Mouse (Mus musculus) brown adipose tissue, adult 24 weeks (tissue): ENCODE data around the gene Ift140. TPM values are rescaled to one million over a fixed set of nuclear protein-coding genes. Genes with fewer than 3 reads are reported as not detected.

Source experiments
- H3K27ac ChIP-seq: fragments of 200-500 bp; replicated peaks from 2 replicates; pipeline ENCODE4 v1.5.1; 2012; ENCODE audit warnings: low read depth, mild to moderate bottlenecking, low read length
- H3K4me1 ChIP-seq: fragments of 200-500 bp; 2 replicates; pipeline ENCODE4 v1.6.1; 2012; ENCODE audit warnings: low read length, mixed read lengths; ENCODE audit not compliant: control insufficient read depth, insufficient read depth, insufficient read length
- H3K4me3 ChIP-seq: fragments of 200-500 bp; 2 replicates; pipeline ENCODE4 v1.5.1; 2012; ENCODE audit warnings: low read depth, mild to moderate bottlenecking, low read length, moderate library complexity; ENCODE audit not compliant: insufficient read depth
- polyA plus RNA-seq: library from polyadenylated mRNA; stranded (reverse); fragments of >200 nt; gene quantifications from 2 replicates; pipeline ENCODE4 v1.2.4, GENCODE M21; 2012; ENCODE audit not compliant: missing spikeins, insufficient read depth, insufficient read length

The Ift140 gene
- polyA plus RNA-seq, 1 experiment = 3.8 TPM

DNA sequence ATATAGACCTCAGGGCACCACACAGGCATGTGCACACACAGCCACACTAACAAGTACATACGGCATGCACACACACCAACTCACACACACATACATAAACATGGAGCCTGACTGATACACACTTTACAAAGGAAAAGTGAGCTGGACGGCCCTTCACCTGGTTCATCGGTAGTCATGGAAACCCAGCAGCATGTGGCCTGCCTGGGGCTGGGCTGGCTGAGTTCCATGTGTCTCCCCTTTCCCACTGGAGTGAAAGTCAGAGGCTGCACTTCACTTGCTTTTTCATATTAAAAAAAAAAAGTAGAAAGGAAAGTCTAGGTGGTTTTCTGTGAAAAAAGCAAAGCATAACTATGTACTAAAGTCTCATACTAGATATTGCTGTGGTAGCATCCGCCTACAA is 47.4 kb downstream of the Ift140 start:
- H3K27ac ChIP-seq = peak overlapping the region; percentile 98

DNA sequence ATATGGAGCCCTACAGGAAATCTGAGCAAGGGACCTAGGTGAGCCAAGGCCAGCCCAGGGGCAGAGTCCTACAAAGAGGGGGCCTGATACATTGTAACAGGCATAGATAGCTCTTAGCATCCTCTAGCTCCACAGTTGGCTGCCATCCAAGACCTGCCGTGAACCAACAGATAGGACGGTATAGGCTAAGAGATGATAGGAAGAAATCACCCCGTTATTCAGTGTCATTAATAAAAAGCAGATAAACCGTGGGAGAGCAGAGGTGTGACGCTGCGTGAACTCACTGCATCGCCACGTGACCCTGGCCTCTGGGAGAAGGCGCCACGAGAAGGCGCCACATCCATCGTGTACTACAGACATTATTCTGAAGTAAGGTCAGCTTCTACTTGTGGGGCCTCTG is 48.0 kb downstream of the Ift140 start:
- Histone ChIP-seq H3K4me1 (peaks cover 37% of the 10 kb centered on the region), H3K27ac (peak overlapping the region; percentile 98), H3K4me3 (peak overlapping the region; percentile 8; the same call in 1 of the 2 replicates)

More for the DNA sequence above, 47.4 kb downstream of the Ift140 start:
- Histone ChIP-seq H3K4me3 (no peak overlapping the region), H3K4me1 (peaks cover 34% of the 10 kb centered on the region)

DNA sequence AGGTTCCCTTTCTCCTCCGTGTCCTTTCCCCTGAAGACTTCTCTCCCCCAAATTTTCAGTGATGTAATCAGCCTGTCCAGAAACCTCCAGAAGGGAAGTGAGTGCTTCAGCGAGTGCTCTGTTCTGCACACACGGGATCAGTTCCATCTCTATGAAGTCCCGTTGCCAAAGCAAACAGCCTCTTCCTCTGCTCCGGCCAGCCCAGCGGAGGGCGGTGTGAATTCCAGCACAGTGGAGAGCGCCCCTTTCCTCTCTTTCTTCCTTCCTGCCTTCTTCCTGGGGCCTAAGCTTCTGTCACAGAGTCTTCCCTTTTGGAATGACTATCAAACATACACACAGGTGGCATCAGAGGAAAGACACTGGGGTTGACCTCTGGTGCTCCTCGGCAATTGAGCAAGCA is 48.5 kb downstream of the Ift140 start:
- peaks cover 40% of the 10 kb centered on the region for H3K4me1 ChIP-seq
- peak overlapping the region; percentile 8; the same call in 1 of the 2 replicates for H3K4me3 ChIP-seq
- peak overlapping the region; percentile 99 for H3K27ac ChIP-seq

DNA sequence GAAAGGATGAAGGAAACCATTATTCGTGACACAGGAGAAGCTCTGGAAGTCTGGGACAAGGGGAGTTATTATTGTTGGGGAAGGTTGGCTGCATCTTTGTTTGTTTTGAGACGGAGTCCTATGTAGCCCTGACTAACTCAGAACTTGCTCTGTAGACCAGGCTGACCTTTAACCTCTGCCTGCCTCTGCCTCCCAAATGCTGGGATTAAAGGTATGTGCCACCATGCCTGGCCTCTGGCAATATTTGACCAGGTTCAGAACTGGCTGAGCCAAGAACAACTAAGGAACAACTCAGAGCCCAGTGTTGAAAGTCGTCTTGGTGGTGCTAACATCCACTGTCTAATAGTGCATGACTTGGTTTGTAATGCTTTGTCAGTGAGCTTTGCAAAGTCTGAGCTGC is 49.3 kb downstream of the Ift140 start:
- Histone ChIP-seq H3K4me3 (no peak overlapping the region), H3K27ac (peak overlapping the region; percentile 99), H3K4me1 (peaks cover 46% of the 10 kb centered on the region)

DNA sequence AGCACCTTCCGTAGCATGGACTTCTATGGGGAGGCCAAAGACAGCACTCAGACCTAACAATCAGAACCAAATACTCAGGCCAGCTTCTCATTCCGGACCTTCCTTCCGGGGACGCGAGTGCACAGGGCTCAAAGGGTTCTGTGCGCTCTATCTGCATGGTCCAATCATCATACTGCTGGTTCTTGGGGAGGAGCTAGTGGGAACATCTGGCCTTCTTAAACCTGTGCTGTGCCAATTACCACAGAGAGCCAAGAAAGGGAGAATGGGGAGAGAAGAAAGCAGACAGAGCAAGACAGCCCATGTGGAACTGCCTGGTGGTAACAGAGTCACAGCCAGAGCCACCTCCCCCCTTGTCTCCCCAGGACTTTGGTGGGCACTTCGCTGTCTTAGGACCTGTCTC is 50.7 kb downstream of the Ift140 start:
- Histone ChIP-seq H3K4me1 (peaks cover 48% of the 10 kb centered on the region), H3K4me3 (peak overlapping the region; percentile 28; the same call in 1 of the 2 replicates), H3K27ac (peak overlapping the region; percentile 99)

DNA sequence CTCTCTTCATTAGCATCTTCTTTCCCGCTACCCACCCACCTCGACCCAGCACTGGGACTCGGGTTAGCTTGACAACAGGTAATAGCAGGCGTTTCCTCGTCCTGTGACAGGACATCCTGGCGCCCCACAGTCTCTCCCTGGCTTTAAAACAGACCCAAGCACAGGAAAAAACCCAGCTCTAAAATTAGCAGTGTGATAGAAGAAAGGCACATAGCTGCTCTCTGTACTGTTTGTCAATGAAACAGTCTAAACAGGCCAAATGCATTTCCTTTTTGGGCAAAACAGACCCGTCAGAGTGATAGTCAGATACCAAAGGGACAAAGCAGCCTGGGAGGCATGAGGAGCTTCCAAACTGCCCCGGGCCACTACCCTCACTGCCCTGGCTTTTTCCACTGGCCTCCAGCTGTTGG is 51.6 kb downstream of the Ift140 start:
- Histone ChIP-seq H3K27ac (peak overlapping the region; percentile 99), H3K4me1 (peaks cover 49% of the 10 kb centered on the region), H3K4me3 (peak overlapping the region; percentile 28; the same call in 1 of the 2 replicates)

DNA sequence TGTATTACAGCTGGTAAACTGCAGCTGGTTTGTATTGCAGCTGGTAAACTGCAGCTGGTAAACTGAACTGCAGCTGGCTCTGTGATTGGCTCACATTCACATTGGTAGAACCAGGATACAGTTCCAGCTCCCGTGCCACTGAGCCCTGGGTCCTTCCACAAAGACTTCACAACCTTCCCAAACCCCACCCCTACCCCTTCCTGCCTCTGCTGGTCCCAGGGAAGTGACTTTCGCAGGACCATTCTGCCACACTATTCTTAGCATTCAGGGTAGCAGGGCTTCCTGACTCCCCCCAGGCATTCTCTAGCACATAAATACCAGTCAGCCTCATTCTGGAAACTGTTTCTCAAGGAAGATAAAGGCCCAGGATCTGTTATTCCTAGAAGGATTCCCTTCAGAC is 52.8 kb downstream of the Ift140 start:
- H3K4me1 ChIP-seq = peaks cover 45% of the 10 kb centered on the region
- peak overlapping the region; percentile 99 for H3K27ac ChIP-seq
- peak overlapping the region; percentile 2; the same call in 1 of the 2 replicates for H3K4me3 ChIP-seq

DNA sequence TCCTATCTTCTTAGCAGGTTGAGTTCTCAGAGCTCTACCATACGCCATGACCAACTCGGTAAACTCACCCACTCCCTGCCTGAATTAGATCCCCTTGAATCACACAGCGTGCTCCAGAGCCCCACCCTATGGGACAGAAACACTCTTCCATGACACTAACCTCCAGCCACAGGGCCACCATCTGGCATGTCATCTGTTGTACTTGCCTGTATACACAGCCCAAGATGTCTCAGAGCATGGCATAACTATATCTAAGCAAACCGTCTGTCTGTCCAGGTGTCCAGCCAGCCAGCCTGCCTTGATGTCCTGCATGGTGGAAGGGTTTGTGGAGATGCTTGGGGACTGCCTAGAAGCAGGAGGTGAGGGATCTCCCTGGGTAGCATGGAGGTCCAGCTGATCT is 61.0 kb downstream of the Ift140 start:
- Histone ChIP-seq H3K4me3 (peak overlapping the region; percentile 69), H3K27ac (peak overlapping the region; percentile 97; the same call in 1 of the 2 replicates)

DNA sequence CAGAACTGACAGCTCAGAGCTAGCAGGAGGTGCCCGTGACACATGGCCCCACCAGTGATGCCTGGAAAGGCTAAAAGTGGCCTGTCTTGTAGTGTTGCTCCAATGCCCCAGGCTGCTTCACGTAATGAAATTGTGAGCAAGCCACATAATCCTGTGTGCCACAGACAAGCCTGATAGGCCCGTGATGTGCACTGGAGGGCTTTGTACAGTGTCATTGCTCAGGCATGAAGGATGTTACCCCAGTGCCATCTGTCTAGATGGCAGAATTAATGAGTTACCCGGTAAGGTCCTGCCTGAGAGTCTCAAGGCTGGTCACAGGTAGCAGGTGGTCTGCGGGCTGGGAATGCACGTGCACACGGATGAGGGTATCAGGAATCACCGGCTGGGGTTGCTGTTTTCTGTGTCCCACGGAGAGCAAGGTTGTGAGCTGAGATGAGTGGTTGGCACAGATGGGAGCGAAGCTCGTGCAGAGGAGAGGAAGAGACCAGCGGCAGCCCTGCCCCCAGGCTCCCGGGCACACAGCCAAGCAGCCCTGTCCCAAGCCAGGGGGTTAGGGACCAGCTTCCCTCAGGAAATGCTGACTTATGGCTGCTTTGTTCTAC is 62.0 kb downstream of the Ift140 start:
- peak overlapping the region; percentile 97 for H3K27ac ChIP-seq

More for the DNA sequence above, 61.0 kb downstream of the Ift140 start:
- H3K4me1 ChIP-seq = peaks cover 12% of the 10 kb centered on the region; the same call in 1 of the 2 replicates

DNA sequence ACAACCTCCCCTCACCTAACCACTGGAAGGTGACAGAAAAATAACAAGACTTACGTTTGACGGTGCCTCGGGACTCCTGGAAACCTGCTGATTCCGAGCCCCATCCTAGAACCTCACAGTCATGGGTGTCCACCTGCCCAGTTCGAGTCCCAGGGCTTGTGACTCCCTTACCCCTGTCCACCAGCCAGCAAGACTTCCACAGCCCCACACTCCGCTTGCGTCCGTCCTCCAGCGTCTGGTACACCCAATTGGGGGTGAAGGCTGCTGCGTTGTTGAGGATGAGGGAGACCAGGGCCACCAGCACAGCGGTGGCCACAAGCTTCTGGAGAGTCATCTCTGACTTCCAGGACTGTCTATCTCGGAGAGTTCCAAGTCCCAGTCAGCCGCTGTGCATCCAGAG is 64.3 kb downstream of the Ift140 start:
- Histone ChIP-seq H3K4me3 (peak overlapping the region; percentile 69), H3K4me1 (0 out of 2 replicates have a peak, but pooled peaks cover 2% of the 10 kb centered on the region), H3K27ac (peak overlapping the region; percentile 97)

More for the DNA sequence above, 62.0 kb downstream of the Ift140 start:
- Histone ChIP-seq H3K4me3 (peak overlapping the region; percentile 69), H3K4me1 (peaks cover 5% of the 10 kb centered on the region; the same call in 1 of the 2 replicates)

DNA sequence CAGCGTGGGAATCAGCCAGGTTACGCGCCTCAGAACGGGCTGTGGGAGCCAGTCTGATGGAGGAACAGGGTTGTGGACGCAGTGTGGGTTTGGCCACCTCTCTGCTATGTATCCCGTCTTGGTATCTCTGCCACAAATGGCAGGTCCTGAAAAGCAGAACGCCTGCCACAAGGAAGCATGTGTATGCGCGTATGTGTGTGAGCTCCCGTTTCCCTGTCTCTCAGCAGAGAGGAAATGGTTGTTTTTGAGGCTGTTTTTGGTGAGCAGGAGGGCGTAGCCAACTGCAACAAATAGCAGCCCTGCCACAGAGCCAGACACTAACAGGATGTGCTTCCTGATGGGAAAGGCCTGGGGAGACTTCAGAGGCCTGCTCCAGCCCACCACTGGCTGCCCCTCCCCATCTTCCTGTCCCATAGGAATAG is 65.1 kb downstream of the Ift140 start:
- Histone ChIP-seq H3K4me3 (peak overlapping the region; percentile 69), H3K4me1 (0 out of 2 replicates have a peak, but pooled peaks cover 2% of the 10 kb centered on the region), H3K27ac (peak overlapping the region; percentile 97)

DNA sequence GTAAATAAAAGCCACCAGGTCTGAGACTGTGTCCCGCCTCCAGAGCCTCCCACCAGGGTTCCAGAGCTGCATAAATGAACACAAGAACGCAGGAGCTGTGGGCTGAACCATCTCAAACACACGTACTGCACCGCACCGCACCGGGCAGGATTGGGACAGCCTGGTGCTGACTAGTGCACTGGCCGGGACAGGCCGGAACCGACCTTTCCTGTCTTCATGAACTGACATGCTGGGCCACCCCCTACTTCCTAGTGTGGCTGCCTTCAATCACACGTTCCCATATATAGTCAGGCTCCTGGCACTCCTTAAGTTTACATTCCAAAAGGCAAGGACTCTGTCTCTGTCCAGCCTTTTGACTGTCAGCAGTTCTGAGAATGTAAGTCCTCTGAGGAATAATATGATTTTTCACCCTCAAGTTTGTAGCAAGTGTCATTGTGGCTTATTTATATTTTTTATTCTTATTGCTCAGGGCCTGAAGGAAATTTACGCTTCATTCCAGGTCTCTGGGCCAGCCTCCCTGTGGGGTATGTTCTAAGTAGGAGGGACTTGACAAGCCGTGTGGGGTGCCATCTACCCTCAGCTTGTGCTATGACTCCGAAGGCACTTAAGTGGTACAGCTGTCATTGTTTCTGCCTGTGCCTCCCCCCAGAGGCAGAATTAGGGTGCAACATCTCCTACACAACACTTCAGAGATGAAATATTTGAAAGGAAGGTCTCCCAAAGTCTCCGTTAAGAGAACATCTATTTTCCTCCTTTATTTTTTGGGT is 66.4 kb downstream of the Ift140 start:
- H3K27ac ChIP-seq = peak overlapping the region; percentile 83
- H3K4me3 ChIP-seq = peak overlapping the region; percentile 33
- 0 out of 2 replicates have a peak, but pooled peaks cover 2% of the 10 kb centered on the region for H3K4me1 ChIP-seq

DNA sequence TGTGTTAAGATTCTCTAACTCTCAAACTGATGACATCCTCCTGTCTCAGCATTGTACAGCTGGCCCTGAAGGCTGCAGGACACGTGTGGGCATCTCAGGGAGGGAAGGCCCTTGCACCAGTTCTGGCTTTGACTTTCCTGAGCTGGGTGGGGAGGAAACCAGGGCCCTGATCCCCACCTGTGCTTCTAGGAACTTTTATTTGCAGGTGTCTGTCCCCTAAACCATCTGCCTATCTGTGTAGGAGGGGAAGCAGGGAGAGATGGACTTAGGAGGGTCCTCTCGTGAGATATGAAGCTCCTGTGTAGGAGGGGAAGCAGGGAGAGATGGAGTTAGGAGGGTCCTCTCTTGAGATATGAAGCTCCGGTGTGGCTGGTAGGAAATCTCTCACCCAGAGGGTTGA is 67.0 kb downstream of the Ift140 start:
- H3K4me3 ChIP-seq = no peak overlapping the region
- H3K4me1 ChIP-seq = 0 out of 2 replicates have a peak, but pooled peaks cover 2% of the 10 kb centered on the region
- peak overlapping the region; percentile 83 for H3K27ac ChIP-seq

DNA sequence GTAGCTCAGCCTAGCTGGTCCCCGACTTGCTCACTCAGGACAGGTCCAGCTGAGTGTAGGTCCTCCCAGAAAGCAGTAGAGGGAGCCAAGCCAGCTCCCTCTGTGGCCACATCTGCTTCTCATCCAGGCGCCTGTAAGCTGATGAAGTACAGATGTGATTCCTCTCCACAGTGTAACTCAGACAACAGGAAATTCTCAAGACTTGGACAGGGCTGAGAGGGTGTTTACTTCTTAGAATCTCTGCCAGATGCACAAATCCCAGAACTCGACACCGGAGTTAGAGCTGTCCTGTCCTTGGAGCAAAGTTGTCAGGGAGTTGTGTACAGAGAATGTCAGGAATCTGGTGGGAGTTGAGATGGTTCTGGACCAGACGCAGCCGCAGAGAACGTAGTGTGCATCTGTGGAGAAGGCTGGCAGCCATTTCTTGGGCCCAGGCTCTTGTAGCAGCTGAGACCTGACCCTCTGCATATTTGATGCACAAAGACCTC is 67.6 kb downstream of the Ift140 start, which contains the start of gene Tmem204:
Gene Tmem204, minus strand, starts transcription at position 148 of the 488 bp plus-strand sequence.
- Histone ChIP-seq H3K4me3 (no peak within 1 kb of the TSS), H3K4me1 (0 out of 2 replicates have a peak, but pooled peaks cover 2% of the 10 kb centered on the region), H3K27ac (peak within 1 kb of the TSS; percentile 83)

DNA sequence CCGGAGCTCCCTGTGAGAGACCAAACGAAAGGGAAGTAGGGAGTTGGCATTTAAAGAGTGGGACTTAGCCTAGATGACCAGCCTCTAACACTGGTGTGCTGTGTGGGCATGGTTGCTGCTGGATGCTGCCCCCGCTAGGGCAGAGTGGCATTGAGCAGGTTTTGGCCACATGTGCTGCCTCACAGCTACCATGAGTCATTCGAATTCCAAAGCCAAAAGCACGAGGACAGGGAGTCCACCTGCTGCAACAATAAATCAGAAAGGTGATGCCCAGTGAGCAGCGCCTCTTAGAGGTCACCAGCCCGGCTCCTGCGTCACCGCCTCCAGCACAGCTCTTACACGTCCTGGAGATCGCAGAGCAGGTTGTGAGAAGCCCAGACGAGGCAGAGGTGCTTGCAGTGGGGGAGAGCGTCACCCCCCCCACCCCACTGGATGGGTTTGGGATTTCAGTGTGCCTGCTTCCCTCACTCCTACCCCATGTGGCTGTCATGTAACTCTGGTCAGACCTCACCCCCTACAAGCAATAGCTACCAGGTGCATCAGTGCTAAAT is 69.0 kb downstream of the Ift140 start:
- H3K27ac ChIP-seq = no peak overlapping the region

More for the DNA sequence above, 69.0 kb downstream of the Ift140 start:
- Histone ChIP-seq H3K4me3 (no peak overlapping the region), H3K4me1 (0 out of 2 replicates have a peak, but pooled peaks cover 2% of the 10 kb centered on the region)
